Mouse (Mus musculus): ENCODE data around the gene Zfp689. TPM values are rescaled to one million over a fixed set of nuclear protein-coding genes. Genes with fewer than 3 reads are reported as not detected.
"Not testable (repeated sequence)": the region's sequence is repeated elsewhere in the genome, so short reads cannot be mapped to it uniquely, and the experiment has no call there.

Gene Zfp689
- total RNA-seq, 2 experiments from 2014 or later, result 1.4 to 1.7 TPM

DNA sequence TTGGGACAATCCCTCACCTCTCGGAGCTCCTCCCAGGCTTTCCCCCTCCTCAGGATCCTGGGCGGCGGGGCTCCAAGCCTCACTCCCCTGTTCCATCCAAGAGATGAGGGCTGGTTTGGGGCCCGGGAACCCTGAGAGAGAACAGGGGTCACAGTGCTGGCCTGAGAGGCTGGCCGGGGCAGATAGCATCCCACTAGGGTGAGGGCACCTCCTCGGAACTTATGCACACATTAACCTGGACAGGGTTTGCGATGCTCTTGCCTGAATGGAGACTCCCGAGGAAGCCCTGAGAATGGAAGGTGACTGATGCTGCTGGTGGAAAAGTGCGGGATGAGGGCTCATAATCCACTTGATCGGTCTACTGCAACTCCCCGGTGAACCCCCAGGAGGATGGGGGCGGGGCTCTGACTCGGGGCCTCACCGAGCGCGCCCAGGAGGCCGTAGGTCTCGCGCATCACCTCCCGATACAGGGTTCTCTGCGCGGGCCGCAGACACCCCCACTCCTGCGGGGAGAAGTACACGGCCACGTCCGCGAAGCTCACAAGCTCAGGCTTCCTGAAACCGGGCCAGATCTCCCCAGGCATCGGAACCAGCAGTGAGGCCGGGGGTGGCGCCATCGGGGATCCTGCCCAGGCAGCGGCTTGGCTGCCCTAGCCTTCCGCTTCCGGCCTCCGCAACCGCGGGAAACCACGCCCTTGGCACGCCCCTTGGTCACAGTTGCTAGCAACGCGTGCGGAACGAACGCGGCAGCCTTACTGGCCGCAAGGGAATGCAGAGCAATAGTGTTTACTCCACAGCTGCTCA is 27.4 kb downstream of the Zfp689 start, which contains the start of gene Zfp688:
Gene Zfp688 (minus strand): TSS at position 681 of the 804 bp plus-strand sequence.
- intact Hi-C loops (cut with DNase I), result loop anchor here (1.0 to 2.0 kb wide), 3 partner anchors 27 to 49 kb away; partner anchors contain the start of gene Zfp689
- DNase-seq, result peak; percentile 97 to 98

DNA sequence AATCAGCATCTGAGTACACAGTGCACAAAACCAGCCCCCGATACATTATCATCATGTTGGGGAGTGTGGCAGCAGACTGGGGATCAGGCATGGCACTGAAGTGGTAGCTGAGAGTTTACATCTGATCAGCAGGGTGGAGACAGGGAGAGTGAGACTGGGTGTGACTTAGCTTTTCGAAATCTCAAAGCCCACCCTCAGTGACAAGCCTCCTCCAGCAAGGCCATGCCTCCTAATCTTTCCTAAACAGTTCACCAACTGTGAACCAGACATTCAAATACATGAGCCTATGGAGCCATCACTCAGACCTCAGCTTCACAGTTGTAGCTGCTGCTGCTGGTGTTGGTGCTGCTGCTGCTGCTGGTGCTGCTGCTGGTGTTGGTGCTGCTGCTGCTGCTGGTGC is 37.5 kb downstream of the Zfp689 start:
- intact Hi-C loops (cut with DNase I), result no loop called here
- DNase-seq, result no peak

DNA sequence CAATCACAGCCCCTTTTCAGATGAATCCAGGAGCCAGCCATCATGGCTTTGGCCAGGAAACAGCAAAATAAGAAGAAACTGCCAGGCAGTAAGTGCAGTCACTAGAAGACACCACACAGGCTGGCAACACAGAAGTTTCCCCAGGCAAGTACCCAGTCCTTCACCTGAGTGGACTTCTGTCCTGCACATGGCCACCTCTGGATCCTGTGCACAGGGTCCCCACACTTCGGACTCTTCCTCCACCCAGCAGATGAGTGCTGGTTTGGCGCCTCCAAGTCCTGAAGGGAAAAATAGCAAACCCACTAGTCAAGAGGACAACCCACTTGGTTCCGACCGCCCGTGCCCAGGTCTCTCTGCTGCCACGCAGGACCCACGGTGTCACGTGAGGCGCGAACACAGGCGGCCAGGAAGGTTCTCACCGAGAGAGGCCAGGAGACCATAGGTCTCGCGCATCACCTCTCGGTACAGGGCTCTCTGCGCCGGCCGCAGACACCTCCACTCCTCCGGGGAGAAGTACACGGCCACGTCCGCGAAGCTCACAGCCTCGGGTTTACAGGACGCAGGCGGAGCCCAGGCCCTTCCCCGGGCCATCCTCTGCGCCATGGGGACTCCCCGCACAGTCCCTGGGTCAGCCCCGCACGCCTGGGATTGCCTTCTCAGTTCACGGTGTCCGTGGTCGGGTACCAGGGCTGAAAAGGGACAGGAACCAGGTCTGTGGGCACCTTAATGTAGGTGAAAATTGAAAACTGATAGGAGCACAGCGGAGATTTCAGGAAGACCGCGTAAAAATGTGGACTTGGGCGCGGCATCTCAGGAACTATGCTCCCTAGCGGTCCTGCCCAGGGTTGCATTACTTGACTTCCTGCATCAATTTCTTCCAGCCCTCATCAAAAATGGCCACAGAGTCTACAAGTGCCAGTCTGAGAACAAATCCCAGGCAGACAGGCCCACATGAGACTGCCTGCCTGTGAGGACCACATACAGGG is 42.7 kb downstream of the Zfp689 start, which contains the start of gene Zfp764:
Gene Zfp764 (minus strand): TSS at position 821 of the 986 bp plus-strand sequence.
- intact Hi-C loops (cut with DNase I), result loop anchor here (2.0 to 5.0 kb wide), 3 partner anchors 43 to 99 kb away; no protein-coding TSS in a partner anchor

DNA sequence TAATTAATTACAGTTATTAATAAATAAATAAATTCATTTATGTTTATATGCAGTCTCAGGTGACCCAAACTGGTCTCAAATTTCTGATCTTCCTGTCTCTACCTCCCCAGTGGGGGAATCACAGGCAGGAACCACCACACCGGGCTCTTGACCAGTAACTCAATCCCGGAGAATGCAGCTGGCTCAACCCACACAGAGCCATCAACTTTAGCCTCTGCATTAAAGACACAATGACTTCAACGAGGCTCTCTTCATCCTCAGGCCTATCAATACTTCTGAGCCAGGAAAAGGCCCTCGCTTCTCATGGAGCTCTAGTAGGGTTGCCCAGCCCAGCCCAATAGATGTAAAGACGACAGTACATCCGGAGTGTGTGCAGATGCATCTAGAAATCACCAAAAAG is 44.9 kb downstream of the Zfp689 start:
- intact Hi-C loops (cut with DNase I); DNase-seq: not testable (repeated sequence)

More for the DNA sequence above, 42.7 kb downstream of the Zfp689 start, which contains the start of gene Zfp764:
- peak; percentile 90 to 91 for DNase-seq

DNA sequence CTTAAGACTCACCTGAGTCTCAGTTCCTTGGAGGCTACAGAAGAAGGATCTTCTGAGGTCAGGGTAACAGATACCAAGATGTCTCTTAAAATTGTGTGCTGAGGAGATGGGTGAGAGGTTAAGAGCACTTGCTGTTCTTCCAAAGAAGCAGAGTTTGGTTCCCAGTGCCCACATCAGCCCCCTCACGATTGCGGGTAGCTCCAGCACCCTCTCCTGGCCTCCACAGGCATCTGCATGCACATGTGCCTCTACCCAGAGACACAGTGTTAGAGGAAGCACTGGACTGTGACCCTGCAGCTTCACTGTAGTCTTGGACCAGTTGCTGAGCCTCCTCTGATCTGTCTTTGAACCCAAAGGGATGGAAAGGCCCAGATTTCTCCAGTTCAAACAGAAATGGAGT is 46.0 kb downstream of the Zfp689 start:
- DNase-seq, result no peak
- intact Hi-C loops (cut with DNase I), result no loop called here

DNA sequence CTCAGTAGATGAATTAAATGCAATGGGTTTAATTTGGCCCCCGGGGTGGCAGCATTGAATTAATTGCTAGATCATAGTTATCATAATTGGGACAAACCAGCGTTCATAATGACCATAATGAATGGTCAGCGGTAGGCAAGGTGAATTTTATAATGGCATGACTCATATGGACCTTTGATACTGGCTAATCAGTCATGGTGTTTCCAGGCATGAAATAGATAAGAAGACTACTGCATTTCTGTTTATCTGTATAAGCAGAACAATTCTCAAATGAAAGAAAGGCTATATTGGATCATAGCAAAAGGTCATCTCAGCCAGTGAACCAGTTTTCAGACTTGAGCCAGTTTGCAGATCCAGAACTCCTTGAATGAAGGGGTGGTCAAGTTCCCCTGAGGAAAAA is 48.6 kb downstream of the Zfp689 start:
- intact Hi-C loops (cut with DNase I), result no loop called here
- DNase-seq, result no peak

DNA sequence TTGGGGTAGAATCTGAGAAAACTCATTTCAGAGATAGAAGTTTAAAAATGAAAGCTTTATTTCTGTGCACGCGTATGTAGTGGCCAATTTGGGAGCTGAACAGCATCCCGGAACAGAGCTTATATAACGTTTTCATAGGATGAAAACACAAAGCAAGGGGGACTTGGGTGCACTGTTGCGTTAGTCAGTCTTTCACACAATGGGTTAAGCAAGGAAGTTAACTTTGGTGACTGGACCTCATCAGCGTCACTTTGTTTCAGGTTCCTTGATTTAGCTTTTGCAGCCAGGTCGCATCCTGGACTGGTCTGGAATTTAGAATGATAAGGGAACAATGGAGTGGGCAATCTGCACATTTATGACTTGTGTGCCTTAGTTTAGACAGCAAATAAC is 55.0 kb downstream of the Zfp689 start:
- intact Hi-C loops (cut with DNase I), result loop anchor here (1.0 kb wide), 1 partner anchor 28 kb away; the partner anchor contains the start of gene Zfp688
- DNase-seq, result no peak

DNA sequence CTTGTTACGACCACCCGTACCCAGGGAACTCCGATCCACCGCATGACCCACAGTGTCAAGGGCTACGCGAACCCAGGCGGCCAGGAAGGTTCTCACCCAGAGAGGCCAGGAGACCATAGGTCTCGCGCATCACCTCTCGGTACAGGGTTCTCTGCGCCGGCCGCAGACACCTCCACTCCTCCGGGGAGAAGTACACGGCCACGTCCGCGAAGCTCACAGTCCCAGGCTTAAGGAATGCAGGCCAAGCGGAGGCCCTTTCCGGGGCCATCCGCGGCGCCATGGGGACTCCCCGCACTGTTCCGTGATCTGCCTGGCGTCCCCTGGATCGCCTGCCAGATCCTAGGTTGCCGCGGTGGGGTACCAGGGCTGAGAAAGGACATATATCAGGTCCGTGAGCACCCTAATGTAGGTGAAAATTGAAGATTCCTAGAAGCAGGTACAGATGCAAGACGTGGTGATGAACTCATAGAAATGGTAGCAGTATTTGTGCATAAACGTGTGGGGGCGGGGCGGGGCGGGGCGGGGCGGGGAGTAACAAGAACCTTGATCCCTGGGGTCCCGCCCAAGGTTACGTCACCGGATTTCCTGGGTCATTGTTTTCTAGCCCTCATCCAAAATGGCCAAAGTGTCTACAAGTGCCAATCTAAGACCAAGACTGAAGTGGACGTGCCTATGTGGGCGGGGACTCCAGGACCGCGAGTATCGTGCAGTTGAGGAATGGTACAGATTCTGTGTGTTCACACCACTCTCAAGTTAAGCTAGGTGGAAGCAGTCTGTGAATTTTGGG is 55.6 kb downstream of the Zfp689 start, which contains the start of gene E430018J23Rik:
Gene E430018J23Rik (minus strand): TSS at position 473 of the 787 bp plus-strand sequence.
- peak; percentile 97 for DNase-seq
- intact Hi-C loops (cut with DNase I), result no loop called here

DNA sequence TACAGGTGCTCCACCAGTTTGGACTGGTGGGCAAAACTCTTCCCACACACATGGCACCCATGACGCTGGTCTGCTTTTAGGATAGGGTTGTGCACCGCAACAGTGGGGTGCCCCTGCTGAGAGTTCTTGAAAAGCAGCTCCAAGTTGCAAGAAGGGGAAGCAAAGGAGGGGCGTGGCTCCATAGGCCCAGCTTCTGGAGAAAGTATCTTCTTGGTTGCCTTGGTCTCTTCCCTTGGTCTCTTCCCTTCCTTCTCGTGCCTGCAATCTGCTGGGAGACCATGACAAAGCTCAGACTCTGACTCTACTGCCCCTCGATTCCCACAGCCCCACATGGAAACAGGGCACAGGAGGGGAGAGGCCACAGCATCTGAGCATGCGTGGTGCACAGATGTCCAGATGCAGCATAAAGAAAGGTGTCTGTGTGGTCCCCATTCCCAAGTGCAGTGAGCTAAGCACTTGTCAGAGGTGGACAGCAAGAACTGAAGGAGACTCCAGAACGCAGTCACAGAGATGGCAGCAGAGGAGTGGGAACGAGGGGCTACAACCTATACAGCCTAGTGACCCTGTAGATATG is 56.6 kb downstream of the Zfp689 start:
- intact Hi-C loops (cut with DNase I), result no loop called here
- no peak for DNase-seq

Small RNA genes within 50 kb of the gene (microRNA-seq; reads per million reads assigned to microRNA genes)
- gene Gm47278 (ENCODE audit: borderline number of aligned reads in 2 of 2) (0 reads per million in 2 experiments), gene Mir7060 (ENCODE audit: borderline number of aligned reads in 2 of 2) (0 reads per million in 2 experiments)

Other genes with a start within 250 kb of the Zfp689 start
- 10 to 100 TPM; 24.6 to 26.4 TPM for gene Tbc1d10b, start 240.7 kb downstream of the Zfp689 start, total RNA-seq (2021)
- gene Mylpf, start 240.3 kb downstream of the Zfp689 start, total RNA-seq (2021), result 1 to 10 TPM; 2.4 to 2.5 TPM
- gene Zfp553, start 216.1 kb downstream of the Zfp689 start, total RNA-seq (2021), result 1 to 10 TPM; 6.0 to 6.6 TPM
- 1 to 10 TPM; 2.8 TPM for gene Sept1, start 216.0 kb downstream of the Zfp689 start, total RNA-seq (2021)
- 10 to 100 TPM; 19.1 TPM for gene Zfp771, start 204.9 kb downstream of the Zfp689 start, total RNA-seq (2021)
- gene Dctpp1, start 188.4 kb downstream of the Zfp689 start, total RNA-seq (2021), result 10 to 100 TPM; 40.7 to 45.0 TPM
- 10 to 100 TPM; 26.7 to 31.4 TPM for gene Sephs2, start 175.1 kb downstream of the Zfp689 start, total RNA-seq (2021)
- 1 to 10 TPM; 1.2 to 1.5 TPM for gene Itgal, start 152.9 kb downstream of the Zfp689 start, total RNA-seq (2021)
- gene Zfp768, start 103.6 kb downstream of the Zfp689 start, total RNA-seq (2021), result 10 to 100 TPM; 34.8 to 35.5 TPM
- gene Zfp747, start 73.1 kb downstream of the Zfp689 start, total RNA-seq (2021), result 1 to 10 TPM; 5.0 to 5.6 TPM
- 1 to 10 TPM; 2.2 to 3.2 TPM for gene 9130019O22Rik, start 62.0 kb downstream of the Zfp689 start, total RNA-seq (2021)
- gene E430018J23Rik, start 55.5 kb downstream of the Zfp689 start, total RNA-seq (2021), result 1 to 10 TPM; 4.5 to 4.9 TPM
- gene Zfp764, start 42.3 kb downstream of the Zfp689 start, total RNA-seq (2021), result 1 to 10 TPM; 2.9 to 4.2 TPM
- gene Zfp688, start 27.1 kb downstream of the Zfp689 start, total RNA-seq (2021), result 1 to 10 TPM; 2.5 to 3.9 TPM
- 10 to 100 TPM; 25.8 to 28.1 TPM for gene Prr14, start 10.5 kb upstream of the Zfp689 start, total RNA-seq (2021)
- gene Fbrs, start 30.0 kb upstream of the Zfp689 start, total RNA-seq (2021), result 10 to 100 TPM; 32.2 to 35.0 TPM
- 10 to 100 TPM; 52.1 to 58.8 TPM for gene Srcap, start 62.8 kb upstream of the Zfp689 start, total RNA-seq (2021)
- gene Gm42715, start 70.4 kb upstream of the Zfp689 start, total RNA-seq (2021), result 10 to 100 TPM; 10.3 to 10.5 TPM
- gene Tmem265, start 112.2 kb upstream of the Zfp689 start, total RNA-seq (2021), result not detected
- 10 to 100 TPM; 17.7 to 19.0 TPM for gene Phkg2, start 124.2 kb upstream of the Zfp689 start, total RNA-seq (2021)
- gene Ccdc189, start 139.4 kb upstream of the Zfp689 start, total RNA-seq (2021), result 10 to 100 TPM; 10.4 to 12.1 TPM
- 10 to 100 TPM; 42.3 to 43.1 TPM for gene Rnf40, start 139.6 kb upstream of the Zfp689 start, total RNA-seq (2021)
- gene Zfp629, start 166.6 kb upstream of the Zfp689 start, total RNA-seq (2021), result 10 to 100 TPM; 18.1 to 22.4 TPM